Mouse (Mus musculus) adrenal gland, postnatal 14 days (tissue): ENCODE results near the gene Smg9. TPM values are rescaled to one million over a fixed set of nuclear protein-coding genes. Genes with fewer than 3 reads are reported as not detected.

Experiments used
- DNase-seq: peaks from one replicate; pipeline ENCODE4 v3.0.0; 2021; ENCODE audit warnings: mixed read lengths
- total RNA-seq: library from RNA; stranded (reverse); gene quantifications from 2 replicates; pipeline ENCODE4 v1.2.3, GENCODE M21; 2021

Gene Smg9
- total RNA-seq, 1 experiment from 2014 or later: 17.3 TPM

GRCm38 (mm10) chr7:24408186-24408585, 8.8 kb downstream of the Smg9 start:
- no peak for DNase-seq

- no peak for DNase-seq
Measured at GRCm38 (mm10) chr7:24410123-24410522, 10.7 kb downstream of the Smg9 start.

GRCm38 (mm10) chr7:24410831-24411230, 11.4 kb downstream of the Smg9 start:
- no peak for DNase-seq

- no peak for DNase-seq
Measured at GRCm38 (mm10) chr7:24413630-24414029, 14.2 kb downstream of the Smg9 start.

- no peak for DNase-seq
Measured at GRCm38 (mm10) chr7:24415261-24415660, 15.8 kb downstream of the Smg9 start.

- DNase-seq: no peak
Measured at GRCm38 (mm10) chr7:24419579-24419978, 20.2 kb downstream of the Smg9 start.

GRCm38 (mm10) chr7:24421648-24422047, 22.2 kb downstream of the Smg9 start:
- no peak for DNase-seq

GRCm38 (mm10) chr7:24422251-24422650, 22.8 kb downstream of the Smg9 start:
- no peak for DNase-seq

GRCm38 (mm10) chr7:24423107-24423763, 23.8 kb downstream of the Smg9 start:
- DNase-seq: no peak

- DNase-seq: peak; percentile 69
Measured at GRCm38 (mm10) chr7:24423956-24424732, 24.7 kb downstream of the Smg9 start.

GRCm38 (mm10) chr7:24425919-24426318, 26.5 kb downstream of the Smg9 start:
- DNase-seq: no peak

- DNase-seq: no peak
Measured at GRCm38 (mm10) chr7:24427168-24427567, 27.7 kb downstream of the Smg9 start.

GRCm38 (mm10) chr7:24428725-24429124, 29.3 kb downstream of the Smg9 start:
- no peak for DNase-seq

GRCm38 (mm10) chr7:24429413-24430112, 30.1 kb downstream of the Smg9 start:
- no peak for DNase-seq

- no peak for DNase-seq
Measured at GRCm38 (mm10) chr7:24430551-24431345, 31.3 kb downstream of the Smg9 start.

GRCm38 (mm10) chr7:24431713-24432112, 32.3 kb downstream of the Smg9 start:
- no peak for DNase-seq

GRCm38 (mm10) chr7:24435305-24435704, 35.9 kb downstream of the Smg9 start:
- DNase-seq: no peak

GRCm38 (mm10) chr7:24437981-24438380, 38.6 kb downstream of the Smg9 start:
- DNase-seq: no peak

- DNase-seq: no peak
Measured at GRCm38 (mm10) chr7:24439191-24439590, 39.8 kb downstream of the Smg9 start.

- DNase-seq: no peak
Measured at GRCm38 (mm10) chr7:24439891-24440290, 40.5 kb downstream of the Smg9 start.

- DNase-seq: peak; percentile 83
Measured at GRCm38 (mm10) chr7:24441785-24442184, 42.4 kb downstream of the Smg9 start.

- DNase-seq: no peak
Measured at GRCm38 (mm10) chr7:24442313-24442712, 42.9 kb downstream of the Smg9 start.
